Mouse (Mus musculus): ENCODE results near the gene Mbd4.

Gene Mbd4

DNA sequence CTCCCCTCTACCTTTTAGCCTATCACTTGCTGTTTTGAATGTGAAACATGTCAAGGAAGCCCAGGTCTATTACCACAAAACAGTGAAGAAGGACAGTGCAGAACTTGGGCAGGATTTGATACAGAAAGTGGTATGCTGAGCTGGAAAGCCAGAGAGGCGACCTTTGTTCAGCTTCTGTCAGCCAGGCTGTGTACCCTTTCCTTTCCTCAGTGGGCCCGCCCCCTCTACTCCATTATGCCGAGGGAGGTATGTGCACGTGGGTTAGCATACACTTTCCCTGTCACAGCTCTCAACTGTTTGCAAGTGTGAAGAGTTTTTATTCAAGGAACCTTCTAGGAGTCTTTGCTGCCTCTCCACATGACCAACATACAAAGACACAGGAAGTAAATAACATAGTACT lies 6.1 kb upstream of the Mbd4 start:
- no peak for DNase-seq (ENCODE audit: low read depth)

DNA sequence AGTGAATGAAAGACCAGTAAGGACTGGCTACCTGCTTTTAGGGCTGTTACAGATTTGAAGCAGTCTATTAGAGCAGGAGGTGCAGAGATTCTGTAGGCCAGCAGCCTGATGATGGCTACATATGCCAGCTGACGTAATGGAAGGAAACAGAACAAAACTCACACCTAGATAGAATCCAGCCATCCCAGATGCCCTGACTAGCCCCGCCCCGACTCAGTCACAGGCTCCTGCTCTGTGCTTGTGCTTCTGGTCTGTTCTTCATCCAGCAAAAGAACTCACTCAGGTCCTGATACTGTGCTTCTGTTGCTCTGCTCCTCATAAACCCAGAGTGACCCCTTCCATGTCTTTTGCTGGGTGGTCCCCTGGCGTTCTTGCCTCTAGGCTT lies 3.2 kb upstream of the Mbd4 start:
- DNase-seq (ENCODE audit: low read depth) = no peak

DNA sequence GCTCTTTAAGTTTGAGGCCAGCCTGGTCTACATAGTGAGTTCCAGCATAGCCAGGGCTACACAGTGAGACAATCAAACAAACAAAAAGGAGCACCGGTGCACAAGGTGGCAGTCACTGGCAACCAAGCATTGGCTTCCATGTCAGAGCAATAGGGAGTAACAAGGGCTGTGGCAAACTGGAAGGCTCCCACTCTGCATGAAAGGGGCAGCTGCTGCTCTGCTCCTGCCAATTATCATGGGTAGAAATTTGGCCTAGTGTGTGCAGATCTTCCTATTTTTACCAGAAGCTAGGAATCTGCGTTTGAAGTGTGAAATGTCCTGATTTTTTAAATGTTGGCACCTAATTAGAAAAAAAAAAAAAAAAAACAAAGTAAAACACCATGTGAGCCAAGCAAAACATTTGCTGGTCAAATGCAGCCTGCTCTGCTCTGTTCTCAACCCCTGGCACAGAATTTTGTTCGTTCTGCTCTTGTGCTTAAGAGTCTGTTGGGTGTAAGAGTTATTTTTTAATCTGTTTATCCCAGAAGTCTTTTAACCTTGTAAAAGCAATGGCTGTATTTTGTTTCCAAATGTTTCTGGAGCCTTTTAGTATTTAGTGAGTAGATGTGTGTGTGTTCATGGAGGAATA lies 2.7 kb upstream of the Mbd4 start:
- no peak for DNase-seq (ENCODE audit: low read depth)

DNA sequence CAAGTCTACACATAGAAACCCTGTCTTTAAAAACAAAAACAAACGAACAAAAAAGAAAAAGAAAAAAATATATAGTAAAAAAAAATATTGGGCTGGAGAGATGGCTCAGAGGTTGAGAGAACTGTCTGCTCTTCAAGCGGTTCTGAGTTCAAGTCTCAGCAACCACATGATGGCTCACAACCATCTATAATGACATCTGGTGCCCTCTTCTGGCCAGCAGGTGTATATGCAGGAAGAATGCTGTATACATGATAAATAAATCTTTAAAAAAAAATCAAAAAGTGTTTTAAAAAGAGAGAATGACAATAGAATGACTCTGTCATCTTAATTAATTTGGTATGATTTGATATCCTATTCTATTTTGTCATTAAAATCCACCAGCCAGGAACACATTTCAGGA lies 1.3 kb upstream of the Mbd4 start:
- peak; percentile 71 for DNase-seq (ENCODE audit: low read depth)

GRCm38 (mm10) chr6:115853985-115854384 lies 814 bp upstream of the Mbd4 start:
- no peak for DNase-seq (ENCODE audit: low read depth)

GRCm38 (mm10) chr6:115852446-115853090 lies 603 bp downstream of the Mbd4 start:
- no peak for DNase-seq (ENCODE audit: low read depth)

DNA sequence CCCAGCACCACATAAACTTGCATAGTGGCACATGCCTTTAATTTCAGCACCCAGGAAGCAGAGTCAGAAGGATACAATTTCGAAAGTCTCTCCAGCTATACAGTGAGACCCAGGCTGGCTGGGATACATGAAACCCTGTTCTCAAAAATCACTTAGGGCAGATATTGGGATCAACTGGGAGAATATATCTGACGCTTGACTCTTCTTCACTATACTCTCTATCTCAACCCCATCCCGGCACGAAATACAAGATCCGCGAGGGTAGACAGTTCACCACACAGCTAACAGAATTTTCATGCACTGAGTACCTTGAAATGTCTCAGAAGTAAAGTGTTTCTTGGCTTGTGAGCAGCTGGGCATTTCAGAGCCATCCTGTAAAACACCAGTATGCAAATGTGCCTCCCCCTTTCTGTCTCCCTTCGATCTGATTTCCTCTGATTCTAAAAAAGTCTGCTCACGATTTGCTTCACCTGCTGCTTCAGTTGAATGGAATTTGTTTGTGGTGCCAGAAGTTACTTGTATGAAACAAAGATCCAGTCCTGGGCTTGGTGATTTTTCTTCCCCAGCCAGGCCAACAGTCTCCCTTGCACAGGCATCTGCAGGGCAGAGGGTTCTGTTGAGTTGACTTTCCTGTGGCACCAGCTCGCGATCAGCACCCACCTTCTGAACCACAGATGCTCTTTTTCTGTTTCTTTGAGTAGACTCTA lies 4.4 kb downstream of the Mbd4 start:
- DNase-seq (ENCODE audit: low read depth) = no peak

DNA sequence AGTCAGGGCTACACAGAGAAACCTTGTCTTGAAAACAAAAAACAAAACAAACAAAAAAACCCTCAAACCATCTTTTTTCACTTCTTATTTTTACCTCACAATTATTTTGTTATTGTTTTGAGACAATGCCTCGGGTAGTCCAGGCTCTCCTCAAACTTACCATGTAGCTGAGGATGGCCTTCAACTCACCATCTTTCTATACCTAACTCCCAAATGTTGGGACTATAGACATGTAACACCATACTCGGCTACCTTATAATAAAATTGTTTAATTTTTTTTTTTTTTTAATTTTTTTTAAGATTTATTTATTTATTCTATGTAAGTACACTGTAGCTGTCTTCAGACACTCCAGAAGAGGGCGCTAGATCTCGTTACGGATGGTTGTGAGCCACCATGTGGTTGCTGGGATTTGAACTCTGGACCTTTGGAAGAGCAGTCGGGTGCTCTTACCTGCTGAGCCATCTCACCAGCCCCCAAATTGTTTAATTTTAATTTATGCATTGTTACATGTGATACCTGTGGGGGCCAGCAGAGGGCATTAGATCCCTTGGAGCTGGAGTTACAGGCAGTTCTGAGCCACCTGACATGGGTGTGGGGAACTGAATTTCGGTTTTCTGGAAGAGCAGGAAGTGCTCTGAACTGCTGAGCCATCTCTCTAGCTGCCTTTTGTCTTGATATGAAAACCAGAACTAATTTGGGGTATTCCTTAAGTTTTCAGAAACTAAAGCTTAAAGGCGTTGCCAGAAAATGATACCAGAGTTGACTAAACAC lies 6.3 kb downstream of the Mbd4 start:
- peak; percentile 86 for DNase-seq (ENCODE audit: low read depth)

DNA sequence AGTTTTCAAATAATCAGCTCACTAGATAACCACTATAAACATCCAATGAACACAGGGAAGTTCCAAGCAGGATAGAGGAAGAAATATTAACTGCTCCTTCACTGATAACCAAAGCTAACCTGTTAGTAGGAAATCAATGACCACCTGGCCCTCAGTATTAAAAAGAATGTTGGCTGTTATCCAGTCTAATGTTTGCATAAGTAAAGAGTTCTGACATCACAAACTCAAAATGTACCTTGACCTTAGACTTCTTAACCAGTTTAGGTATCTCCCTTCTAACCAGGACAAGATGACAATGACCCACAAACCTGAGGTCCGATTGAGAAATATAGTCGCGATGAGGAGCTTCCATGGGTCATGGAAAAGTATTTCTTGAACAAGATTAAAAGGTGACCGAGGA lies 8.2 kb downstream of the Mbd4 start:
- no peak for DNase-seq (ENCODE audit: low read depth)

- DNase-seq (ENCODE audit: low read depth) = peak; percentile 25
These were observed 14.4 kb downstream of the Mbd4 start for GRCm38 (mm10) chr6:115838745-115839144.

- DNase-seq (ENCODE audit: low read depth) = peak; percentile 84
These were observed 15.0 kb downstream of the Mbd4 start, which contains the start of gene Efcab12 for GRCm38 (mm10) chr6:115838161-115838597. Gene Efcab12, minus strand, starts transcription at chr6:115838412.

- no peak for DNase-seq (ENCODE audit: low read depth)
These were observed 19.3 kb downstream of the Mbd4 start for GRCm38 (mm10) chr6:115833861-115834260.

DNA sequence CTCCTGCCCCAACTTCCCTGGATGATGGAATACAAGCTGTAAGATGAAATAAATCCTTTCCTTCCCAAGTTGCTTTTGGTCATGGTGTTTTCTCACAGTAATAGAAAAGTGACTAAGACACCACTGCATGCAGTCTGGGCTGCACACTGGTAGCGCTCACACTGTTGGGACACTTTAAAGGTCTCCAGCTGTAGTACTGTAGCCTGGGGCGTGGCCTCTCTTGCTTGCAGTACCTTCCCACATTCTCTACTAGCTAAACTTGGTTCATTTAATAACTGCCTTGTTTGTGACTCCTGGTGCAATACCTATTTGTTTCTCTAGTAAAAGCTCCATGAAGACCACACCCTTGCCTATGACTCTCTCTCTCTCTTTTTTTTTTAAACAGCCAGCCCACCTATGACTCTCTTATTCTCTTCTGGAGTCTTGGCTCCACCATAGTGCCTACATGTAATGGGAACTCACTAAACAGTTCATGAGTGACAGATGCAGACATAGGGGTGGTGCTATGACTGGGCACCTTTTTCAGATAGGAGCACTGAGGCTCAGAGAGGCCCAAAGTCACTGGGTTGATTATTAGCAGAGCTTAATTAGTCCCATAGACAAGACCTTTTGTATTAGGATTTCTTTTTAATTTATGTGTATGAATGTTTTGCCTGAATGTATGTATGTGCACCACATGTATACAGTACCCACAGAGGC lies 20.9 kb downstream of the Mbd4 start:
- DNase-seq (ENCODE audit: low read depth) = no peak

DNA sequence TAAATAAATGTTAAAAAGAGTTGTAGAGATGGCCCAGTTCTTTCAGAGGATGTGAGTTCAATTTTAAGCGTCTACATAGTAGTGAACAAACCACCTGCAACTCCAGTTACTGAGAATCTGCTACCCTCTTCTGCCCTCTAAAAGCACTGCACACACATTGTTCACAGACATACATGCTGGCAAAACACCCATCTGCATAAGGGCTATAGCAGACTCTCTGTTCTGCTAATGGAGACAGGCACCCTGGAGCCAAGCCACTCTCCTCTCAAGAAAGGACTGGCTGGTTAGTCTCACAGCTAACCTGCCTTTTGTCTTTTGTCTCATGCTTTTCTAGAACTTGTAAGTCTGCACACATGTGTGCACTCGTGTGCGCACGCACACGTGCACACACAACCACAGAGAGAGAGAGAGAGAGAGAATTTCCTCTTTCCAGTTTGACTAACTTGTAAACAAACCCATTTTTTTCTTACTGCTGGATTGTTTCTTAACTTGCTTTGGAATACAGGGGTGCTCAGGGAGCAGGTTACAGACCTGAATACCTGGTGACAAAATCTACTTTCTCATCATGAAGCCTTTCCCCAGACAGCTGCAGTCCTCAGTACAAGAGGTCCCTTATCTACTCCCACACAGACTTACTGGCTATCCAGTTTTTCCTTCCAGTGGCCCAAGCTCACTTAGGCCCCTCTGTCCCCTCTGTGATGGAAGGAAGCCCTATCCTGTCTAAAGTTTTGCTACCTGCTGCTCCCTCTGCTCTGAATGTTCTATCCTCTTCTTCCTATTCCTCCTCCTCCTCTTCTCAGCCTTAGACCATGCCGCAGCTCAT lies 22.2 kb downstream of the Mbd4 start:
- no peak for DNase-seq (ENCODE audit: low read depth)

- peak; percentile 94 for DNase-seq (ENCODE audit: low read depth)
These were observed 29.2 kb downstream of the Mbd4 start for GRCm38 (mm10) chr6:115823850-115824464.

DNA sequence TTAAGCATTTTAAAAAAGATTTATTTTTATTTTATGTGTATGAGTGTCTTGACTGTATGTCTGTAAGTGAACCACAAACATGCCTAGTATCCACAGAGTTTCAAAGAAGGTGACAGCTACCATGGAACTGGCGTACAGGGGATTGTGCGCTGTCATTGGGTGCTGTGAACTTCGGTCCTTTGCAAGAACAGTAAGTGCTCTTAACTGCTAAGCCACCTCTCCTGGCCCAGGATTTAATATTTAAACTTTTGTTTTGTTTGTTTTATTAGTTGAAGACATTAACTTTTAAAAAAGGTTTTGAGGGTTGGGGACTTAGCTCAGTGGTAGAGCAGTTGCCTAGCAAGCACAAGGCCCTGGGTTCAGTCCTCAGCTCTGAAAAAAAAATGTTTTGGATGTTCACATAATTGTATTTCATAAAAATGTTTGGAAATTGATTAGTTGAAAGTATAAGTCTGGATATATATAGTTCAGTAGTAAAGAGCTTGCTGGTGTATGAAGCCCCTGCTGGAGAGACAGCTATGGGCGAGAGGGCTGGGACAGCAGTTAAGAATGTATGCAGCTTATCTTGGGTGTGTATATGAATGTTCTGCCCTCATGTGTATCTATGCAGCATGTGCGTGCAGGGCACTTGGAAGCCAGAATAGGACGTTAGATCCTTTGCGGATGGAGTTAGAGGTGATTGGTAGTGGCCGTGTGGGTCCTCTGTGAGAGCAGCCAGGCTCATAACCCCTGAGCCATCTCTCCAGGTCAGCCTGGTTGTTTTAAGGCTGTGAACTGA lies 31.8 kb downstream of the Mbd4 start:
- DNase-seq (ENCODE audit: low read depth) = no peak

DNA sequence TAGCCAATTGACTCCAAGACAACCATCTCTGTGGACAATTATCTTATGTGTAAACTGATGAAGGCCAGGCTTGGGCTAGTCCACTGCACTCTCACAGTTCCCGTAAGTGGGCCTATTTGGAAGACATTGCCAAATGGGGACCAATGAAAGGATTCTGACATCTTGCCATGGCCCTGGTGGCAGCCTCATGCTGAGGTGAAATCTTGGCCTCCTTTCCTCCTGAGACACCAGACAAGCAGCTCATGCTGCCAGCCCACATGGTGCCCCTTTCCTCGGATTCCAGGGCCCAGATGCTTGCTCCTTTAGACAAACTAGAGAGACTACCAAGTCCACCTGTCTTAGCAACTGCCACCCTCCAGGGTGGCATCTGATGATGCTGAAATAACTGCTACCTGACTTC lies 35.0 kb downstream of the Mbd4 start:
- no peak for DNase-seq (ENCODE audit: low read depth)

DNA sequence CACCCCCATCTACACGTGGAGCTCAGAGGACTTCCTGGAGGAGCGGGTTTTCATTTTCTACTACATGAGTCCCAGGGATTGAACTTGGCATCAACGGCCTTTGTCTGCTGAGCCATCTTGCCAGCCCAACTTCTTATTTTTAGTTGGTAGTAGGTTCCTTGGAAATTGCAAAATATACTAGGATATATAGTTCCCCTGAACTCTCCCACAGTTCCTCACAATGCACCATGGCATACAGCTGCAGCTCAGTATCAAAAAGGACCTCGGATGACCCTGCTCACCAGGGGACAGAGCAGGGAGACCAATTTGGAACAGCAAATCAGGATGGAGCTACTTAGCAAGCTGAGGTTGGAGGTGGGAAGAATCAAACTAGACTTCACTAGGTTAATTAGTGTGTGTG lies 38.1 kb downstream of the Mbd4 start:
- no peak for DNase-seq (ENCODE audit: low read depth)

DNA sequence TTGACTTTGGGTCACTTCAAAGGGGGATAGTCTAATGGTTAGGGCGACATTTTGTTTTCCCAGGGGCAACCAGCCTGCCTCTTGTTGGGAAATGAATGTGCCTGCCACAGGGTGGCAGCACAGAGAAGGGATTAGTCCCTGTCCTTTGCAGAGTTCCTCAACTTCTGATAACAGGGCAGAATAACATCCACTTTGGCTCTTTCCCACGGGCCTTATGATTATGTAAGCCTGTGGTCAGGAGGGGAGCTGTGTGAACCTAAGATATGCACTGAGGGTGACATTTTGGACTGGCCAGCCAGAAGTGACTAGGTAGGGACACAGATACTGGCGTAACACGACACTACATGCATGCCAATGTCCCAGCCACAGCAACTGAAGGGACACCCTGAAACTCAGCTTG lies 39.1 kb downstream of the Mbd4 start:
- DNase-seq (ENCODE audit: low read depth) = peak; percentile 70

DNA sequence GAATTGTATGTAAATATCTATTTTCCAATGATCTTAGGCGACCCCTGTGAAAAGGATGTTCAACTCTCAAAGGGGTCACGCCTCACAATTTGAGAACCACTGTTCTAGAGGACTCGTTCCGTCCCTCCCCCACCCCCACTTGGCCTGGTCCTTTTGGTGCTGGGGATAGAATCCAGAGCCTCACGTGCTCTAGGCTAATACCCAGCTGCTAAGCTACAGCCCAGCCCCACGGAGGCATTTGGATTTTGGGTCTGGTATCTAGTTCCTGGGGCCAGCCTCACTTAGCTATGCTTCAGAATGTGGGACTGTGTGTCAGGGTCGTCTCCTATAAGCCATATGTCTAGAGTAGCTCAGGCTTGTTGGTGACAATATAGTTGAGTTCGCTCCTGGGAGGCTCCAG lies 41.6 kb downstream of the Mbd4 start:
- no peak for DNase-seq (ENCODE audit: low read depth)
